Mouse (Mus musculus) lung, embryonic 14.5 days (tissue): ENCODE data around the gene Tcam1. TPM values are rescaled to one million over a fixed set of nuclear protein-coding genes. Genes with fewer than 3 reads are reported as not detected.

Source experiments
- ATAC-seq: fragments of 200-750 bp; cut with Nextera tagmentation; 2 replicates; pipeline ENCODE4 v1.8.0; 2017; ENCODE audit warnings: mild to moderate bottlenecking, moderate TSS enrichment, moderate library complexity; ENCODE audit not compliant: insufficient read depth
- DNase-seq: peaks from one replicate; pipeline ENCODE4 v3.0.0-alpha.2; 2015
- H3K27ac ChIP-seq: fragments of 300-500 bp; sonication (generic); 2 replicates; pipeline ENCODE4 v1.5.1; 2014; ENCODE audit warnings: low read depth, mild to moderate bottlenecking, moderate library complexity
- H3K27me3 ChIP-seq: fragments of 300-500 bp; sonication (generic); 2 replicates; pipeline ENCODE4 v1.6.1; 2014; ENCODE audit warnings: low read length, control low read depth; ENCODE audit not compliant: insufficient read depth
- H3K36me3 ChIP-seq: fragments of 300-500 bp; sonication (generic); 2 replicates; pipeline ENCODE4 v1.6.1; 2014; ENCODE audit warnings: control low read depth; ENCODE audit not compliant: insufficient read depth
- H3K4me1 ChIP-seq: fragments of 300-500 bp; sonication (generic); 2 replicates; pipeline ENCODE4 v1.6.1; 2014; ENCODE audit warnings: antibody characterized with exemption, control low read depth; ENCODE audit not compliant: insufficient read depth
- H3K4me2 ChIP-seq: fragments of 300-500 bp; sonication (generic); 2 replicates; pipeline ENCODE4 v1.6.1; 2014; ENCODE audit warnings: mild to moderate bottlenecking
- H3K4me3 ChIP-seq: fragments of 300-500 bp; sonication (generic); 2 replicates; pipeline ENCODE4 v1.5.1; 2014; ENCODE audit warnings: low read depth, low read length
- H3K9ac ChIP-seq: fragments of 300-500 bp; sonication (generic); 2 replicates; pipeline ENCODE4 v1.6.1; 2014
- H3K9me3 ChIP-seq: fragments of 300-500 bp; sonication (generic); 2 replicates; pipeline ENCODE4 v1.6.1; 2016; ENCODE audit warnings: low read depth, low read length, control low read depth
- CTCF ChIP-seq: IDR thresholded peaks from 2 replicates; pipeline ENCODE4 v1.5.1; 2016; ENCODE audit warnings: antibody characterized with exemption, low read depth
- WGBS: fragments of 180-500 bp; shearing (Covaris S2); extraction: QIAGEN DNeasy Blood & Tissue Kit; methylation state at CpG from one replicate; pipeline ENCODE4 v1.1.7; 2014; 5-methylcytosine and 5-hydroxymethylcytosine counted together
- polyA plus RNA-seq: library from polyadenylated mRNA; unstranded; fragments of >200 nt; fragmentation: Nextera tagmentation; extraction: Ambion mirVana; gene quantifications from 2 replicates; pipeline ENCODE4 v1.2.1, GENCODE M21; 2014

Gene Tcam1
- polyA plus RNA-seq, 1 experiment from 2014 or later = 0.18 TPM

GRCm38 (mm10) chr11:106329682-106330081 is 53.2 kb downstream of the Tcam1 start:
- H3K9ac ChIP-seq = no peak overlapping the region
- H3K4me3 ChIP-seq = no peak overlapping the region
- H3K4me1 ChIP-seq = no peaks in the 10 kb centered on the region
- DNase-seq = peak; percentile 77
- 53% methylated on average over 7 of the region's 7 CpGs for WGBS
- ATAC-seq = no peak
- H3K27me3 ChIP-seq = no peaks in the 10 kb centered on the region
- H3K36me3 ChIP-seq = no peaks in the 10 kb centered on the region
- H3K27ac ChIP-seq = no peak overlapping the region
- peak; percentile 68 for TF ChIP-seq CTCF
- H3K4me2 ChIP-seq = no peak overlapping the region
- H3K9me3 ChIP-seq = no peaks in the 10 kb centered on the region

- WGBS = 37% methylated on average over 4 of the region's 4 CpGs
- Histone ChIP-seq H3K9me3 (no peaks in the 10 kb centered on the region), H3K27ac (no peak overlapping the region), H3K4me1 (no peaks in the 10 kb centered on the region), H3K4me3 (no peak overlapping the region), H3K36me3 (no peaks in the 10 kb centered on the region), H3K9ac (no peak overlapping the region), H3K27me3 (no peaks in the 10 kb centered on the region), H3K4me2 (no peak overlapping the region)
- TF ChIP-seq CTCF = no peak
- ATAC-seq (no peak), DNase-seq (no peak)
Observed at GRCm38 (mm10) chr11:106332458-106332857, 56.0 kb downstream of the Tcam1 start.

GRCm38 (mm10) chr11:106334066-106334465 is 57.6 kb downstream of the Tcam1 start:
- H3K27ac ChIP-seq = no peak overlapping the region
- H3K9me3 ChIP-seq = no peaks in the 10 kb centered on the region
- H3K9ac ChIP-seq = no peak overlapping the region
- no peak overlapping the region for H3K4me3 ChIP-seq
- no peak for TF ChIP-seq CTCF
- no peaks in the 10 kb centered on the region for H3K4me1 ChIP-seq
- H3K4me2 ChIP-seq = no peak overlapping the region
- no peaks in the 10 kb centered on the region for H3K36me3 ChIP-seq
- WGBS = 4% methylated on average over 2 of the region's 2 CpGs
- ATAC-seq (no peak), DNase-seq (no peak)
- no peaks in the 10 kb centered on the region for H3K27me3 ChIP-seq

GRCm38 (mm10) chr11:106338029-106338428 is 61.6 kb downstream of the Tcam1 start:
- Histone ChIP-seq H3K9me3 (no peaks in the 10 kb centered on the region), H3K4me3 (no peak overlapping the region), H3K9ac (no peak overlapping the region), H3K36me3 (no peaks in the 10 kb centered on the region), H3K4me1 (no peaks in the 10 kb centered on the region), H3K27ac (no peak overlapping the region), H3K4me2 (no peak overlapping the region), H3K27me3 (no peaks in the 10 kb centered on the region)
- DNase-seq (no peak), ATAC-seq (no peak)
- no peak for TF ChIP-seq CTCF
- 69% methylated on average over 5 of the region's 5 CpGs for WGBS

Other genes with a start within 250 kb of the Tcam1 start
- 72.5 and 83.8 TPM in 2 replicates for gene Dcaf7, start 239.8 kb upstream of the Tcam1 start, polyA plus RNA-seq
- 9.5 TPM in 2 replicates for gene Taco1, start 210.6 kb upstream of the Tcam1 start, polyA plus RNA-seq
- gene Map3k3, start 192.1 kb upstream of the Tcam1 start, polyA plus RNA-seq = 29.1 and 33.4 TPM in 2 replicates
- gene Gm10840, start 115.8 kb upstream of the Tcam1 start, polyA plus RNA-seq = not detected in 2 replicates
- 211 and 229 TPM in 2 replicates for gene Limd2, start 115.8 kb upstream of the Tcam1 start, polyA plus RNA-seq
- 31.7 and 32.6 TPM in 2 replicates for gene Strada, start 74.5 kb upstream of the Tcam1 start, polyA plus RNA-seq
- 66.5 and 69.6 TPM in 2 replicates for gene Ccdc47, start 60.3 kb upstream of the Tcam1 start, polyA plus RNA-seq
- gene Ddx42, start 59.7 kb upstream of the Tcam1 start, polyA plus RNA-seq = 75.5 and 82.1 TPM in 2 replicates
- gene Ftsj3, start 20.6 kb upstream of the Tcam1 start, polyA plus RNA-seq = 60.7 and 66.9 TPM in 2 replicates
- gene Psmc5, start 20.5 kb upstream of the Tcam1 start, polyA plus RNA-seq = 275 and 288 TPM in 2 replicates
- gene Smarcd2, start 3.7 kb upstream of the Tcam1 start, polyA plus RNA-seq = 81.2 and 91.0 TPM in 2 replicates
- not detected in 2 replicates for gene Gh, start 25.2 kb downstream of the Tcam1 start, polyA plus RNA-seq
- 2.5 and 3.4 TPM in 2 replicates for gene Cd79b, start 38.1 kb downstream of the Tcam1 start, polyA plus RNA-seq
- 0.05 and 0.24 TPM in 2 replicates for gene Scn4a, start 76.6 kb downstream of the Tcam1 start, polyA plus RNA-seq
- 0.16 and 0.39 TPM in 2 replicates for gene Prr29, start 88.8 kb downstream of the Tcam1 start, polyA plus RNA-seq
- 68.3 and 76.7 TPM in 2 replicates for gene Icam2, start 111.4 kb downstream of the Tcam1 start, polyA plus RNA-seq
- 7.5 and 8.6 TPM in 2 replicates for gene Ern1, start 211.2 kb downstream of the Tcam1 start, polyA plus RNA-seq